8 mouse cellular contexts compared by ENCODE assay signal in genomic region chr1:183147438-183147841, GRCm38 (mm10).
DNase-seq lines count a peak whose midpoint lies in the region; ATAC-seq and TF ChIP-seq lines count a peak whose summit lies in the region.

No protein-coding gene starts in this region.

- H3K9ac ChIP-seq in liver, adult 2 months (ENCODE audit: low read depth, low read length), result peak overlapping the region; percentile 33; the same call in 1 of the 2 replicates
- H3K9ac ChIP-seq in midbrain, embryonic 16.5 days (ENCODE audit: low read depth, low read length), result no peak overlapping the region

- H3K79me2 ChIP-seq in liver, adult 2 months (ENCODE audit: control insufficient read depth, insufficient read depth, low read length), result no peaks in the 10 kb centered on the region

- no peak overlapping the region; the same call in 1 of the 2 replicates for H3K4me3 ChIP-seq in liver, adult 2 months (ENCODE audit: insufficient read depth, low read depth, low read length)
- no peak overlapping the region for H3K4me3 ChIP-seq in midbrain, embryonic 16.5 days (ENCODE audit: low read depth, low read length)

- H3K4me2 ChIP-seq in midbrain, embryonic 16.5 days (ENCODE audit: low read length), result 0 out of 2 replicates have a peak overlapping the region, but pooled peaks have one; percentile 13

- H3K27ac ChIP-seq in liver, adult 2 months (replicated peaks; ENCODE audit: insufficient read depth, low read depth, low read length), result no peak overlapping the region
- no peak overlapping the region for H3K27ac ChIP-seq in midbrain, embryonic 16.5 days (ENCODE audit: low read length)

- peak; percentile 40 for ATAC-seq in activated CD4-positive, CD25-positive, alpha-beta regulatory T cell, adult 4 months
- ATAC-seq in granulocyte monocyte progenitor cell, adult 5-6 weeks (replicated peaks; ENCODE audit: poor library complexity, severe bottlenecking), result peak; percentile 97
- peak; percentile 80 for ATAC-seq in midbrain, embryonic 16.5 days

- no peaks in the 10 kb centered on the region for H3K36me3 ChIP-seq in liver, adult 2 months (ENCODE audit: control insufficient read depth, insufficient read depth, low read length)
- H3K36me3 ChIP-seq in midbrain, embryonic 16.5 days (ENCODE audit: control insufficient read depth, insufficient read depth, low read length), result no peaks in the 10 kb centered on the region

- WGBS in liver, adult 2 months, result 7% methylated on average over 5 of the region's 5 CpGs
- 19% methylated on average over 5 of the region's 5 CpGs for WGBS in midbrain, embryonic 16.5 days

- TF ChIP-seq POLR2A in liver, adult 2 months (IDR thresholded peaks at IDR 0.05; ENCODE audit: extremely low read depth, insufficient read depth, low read length), result no peak

- TF ChIP-seq CTCF in liver, adult 2 months (IDR thresholded peaks at IDR 0.05; ENCODE audit: low read depth, low read length), result no peak

- H3K9me3 ChIP-seq in midbrain, embryonic 16.5 days (replicated peaks; ENCODE audit: control insufficient read depth, low read length, poor library complexity, severe bottlenecking), result no peaks in the 10 kb centered on the region

- peaks cover 8% of the 10 kb centered on the region; the same call in 1 of the 2 replicates for H3K4me1 ChIP-seq in liver, adult 2 months (ENCODE audit: control insufficient read depth, insufficient read depth, low read length)
- H3K4me1 ChIP-seq in midbrain, embryonic 16.5 days (ENCODE audit: control insufficient read depth, insufficient read depth, low read length), result peaks cover 20% of the 10 kb centered on the region

- DNase-seq in embryo, embryonic 11 days, result peak; percentile 85
- DNase-seq in hindlimb bud, embryonic 11.5 days (ENCODE audit: extremely low spot score, low read depth, low spot score), result peak; percentile 97
- DNase-seq in liver, adult 2 months (ENCODE audit: extremely low read depth, low read depth, low spot score), result peak; percentile 65
- DNase-seq in right cerebral cortex, adult 2 months (ENCODE audit: low spot score in 2 of 2), result no peak
- DNase-seq in cerebellum, adult 11 months, result no peak

- H3K27me3 ChIP-seq in liver, adult 2 months (ENCODE audit: control insufficient read depth, insufficient read depth, low read length), result no peaks in the 10 kb centered on the region
- no peaks in the 10 kb centered on the region for H3K27me3 ChIP-seq in midbrain, embryonic 16.5 days (ENCODE audit: control insufficient read depth, insufficient read depth, low read depth, low read length)

Comparison
In these comparisons a context has a peak if more than half of its experiments do, and no peak if none do; other contexts are left out.
1. ATAC-seq: peak in every context shown above with its lines; median percentile 97 in granulocyte monocyte progenitor cell, adult 5-6 weeks; 80 in midbrain, embryonic 16.5 days; 40 in activated CD4-positive, CD25-positive, alpha-beta regulatory T cell, adult 4 months.
2. DNase-seq: peak in embryo, embryonic 11 days (single experiment), hindlimb bud, embryonic 11.5 days (single experiment) and liver, adult 2 months (single experiment); none in right cerebral cortex, adult 2 months (0 of 2) and cerebellum, adult 11 months (single experiment).